Mouse (Mus musculus): ENCODE data around the gene Lnpep. TPM values are rescaled to one million over a fixed set of nuclear protein-coding genes. Genes with fewer than 3 reads are reported as not detected.
"Not testable (repeated sequence)": the region's sequence is repeated elsewhere in the genome, so short reads cannot be mapped to it uniquely, and the experiment has no call there.

Gene Lnpep
- polyA plus RNA-seq (2015; fragmentation: Nextera tagmentation; extraction: Ambion mirVana), result 7.4 and 8.0 TPM in 2 replicates

DNA sequence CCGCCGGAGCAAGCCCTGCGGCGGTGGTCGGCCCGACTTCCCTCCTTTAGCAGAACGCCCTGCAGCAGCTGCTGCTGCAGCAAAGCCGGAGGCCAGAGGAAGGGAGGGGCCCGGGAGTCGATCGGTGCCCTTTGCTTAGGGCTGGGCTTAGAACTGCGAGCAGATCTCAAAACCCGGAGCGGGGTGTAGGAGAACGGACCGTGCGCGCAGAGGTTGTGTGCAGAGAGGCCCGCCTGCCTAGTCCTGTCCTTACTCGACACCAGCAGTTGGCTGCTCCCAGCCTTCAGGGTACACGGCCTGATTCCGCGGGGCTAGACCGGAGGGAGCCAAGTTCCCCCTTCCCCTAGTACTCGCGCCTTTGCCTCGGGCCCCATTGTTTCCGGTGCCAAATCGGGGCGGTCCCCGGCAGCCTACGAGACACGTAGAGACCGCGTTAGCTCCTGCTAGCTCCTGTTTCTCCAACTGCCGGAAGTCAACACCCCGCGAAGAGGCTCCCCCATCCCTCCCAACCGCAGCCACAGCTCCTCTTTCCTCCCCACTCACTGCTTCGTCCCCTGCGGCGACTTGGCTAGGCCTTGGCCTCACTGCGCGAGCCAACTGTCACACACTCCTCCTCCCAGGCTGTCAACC is at the start of gene Lnpep:
Gene Lnpep (minus strand): TSS at position 94 of the 630 bp plus-strand sequence.
- Histone ChIP-seq H3K9ac (peak within 1 kb of the TSS; percentile 100), H3K4me1 (replicated peaks) (peaks cover 22% of the 10 kb centered on the region), H3K9me3 (no peaks in the 10 kb centered on the region), H3K4me2 (peak within 1 kb of the TSS; percentile 79), H3K36me3 (no peaks in the 10 kb centered on the region), H3K27me3 (no peaks in the 10 kb centered on the region), H3K27ac (replicated peaks) (peak within 1 kb of the TSS; percentile 100), H3K4me3 (peak within 1 kb of the TSS; percentile 95)
- under 1% methylated on average over 43 of the region's 44 CpGs for WGBS
- peak; percentile 95 for ATAC-seq (ENCODE audit: low FRiP score, low read depth)

DNA sequence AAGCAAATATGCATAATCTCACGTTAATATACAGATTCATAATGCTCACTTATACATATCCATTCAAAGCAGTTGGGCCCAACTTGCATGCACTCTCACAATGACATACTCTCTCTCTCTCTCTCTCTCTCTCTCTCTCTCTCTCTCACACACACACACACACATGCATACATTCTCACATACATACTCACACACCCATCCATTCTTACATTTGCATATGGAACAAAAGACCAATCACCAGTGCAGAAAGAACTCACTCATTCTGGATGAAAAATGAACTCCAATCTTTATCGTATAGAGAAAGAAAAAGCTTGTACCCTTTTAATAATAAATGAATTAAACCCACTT is 31.0 kb upstream of the Lnpep start:
- WGBS, result 26% methylated on average over 2 of the region's 2 CpGs
- Histone ChIP-seq H3K4me1 (replicated peaks) (no peaks in the 10 kb centered on the region), H3K27ac (replicated peaks) (no peak overlapping the region), H3K9me3 (0 out of 2 replicates have a peak, but pooled peaks cover 5% of the 10 kb centered on the region), H3K36me3 (no peaks in the 10 kb centered on the region), H3K4me3 (no peak overlapping the region), H3K9ac (no peak overlapping the region), H3K4me2 (no peak overlapping the region), H3K27me3 (no peaks in the 10 kb centered on the region)
- ATAC-seq (ENCODE audit: low FRiP score, low read depth), result no peak

DNA sequence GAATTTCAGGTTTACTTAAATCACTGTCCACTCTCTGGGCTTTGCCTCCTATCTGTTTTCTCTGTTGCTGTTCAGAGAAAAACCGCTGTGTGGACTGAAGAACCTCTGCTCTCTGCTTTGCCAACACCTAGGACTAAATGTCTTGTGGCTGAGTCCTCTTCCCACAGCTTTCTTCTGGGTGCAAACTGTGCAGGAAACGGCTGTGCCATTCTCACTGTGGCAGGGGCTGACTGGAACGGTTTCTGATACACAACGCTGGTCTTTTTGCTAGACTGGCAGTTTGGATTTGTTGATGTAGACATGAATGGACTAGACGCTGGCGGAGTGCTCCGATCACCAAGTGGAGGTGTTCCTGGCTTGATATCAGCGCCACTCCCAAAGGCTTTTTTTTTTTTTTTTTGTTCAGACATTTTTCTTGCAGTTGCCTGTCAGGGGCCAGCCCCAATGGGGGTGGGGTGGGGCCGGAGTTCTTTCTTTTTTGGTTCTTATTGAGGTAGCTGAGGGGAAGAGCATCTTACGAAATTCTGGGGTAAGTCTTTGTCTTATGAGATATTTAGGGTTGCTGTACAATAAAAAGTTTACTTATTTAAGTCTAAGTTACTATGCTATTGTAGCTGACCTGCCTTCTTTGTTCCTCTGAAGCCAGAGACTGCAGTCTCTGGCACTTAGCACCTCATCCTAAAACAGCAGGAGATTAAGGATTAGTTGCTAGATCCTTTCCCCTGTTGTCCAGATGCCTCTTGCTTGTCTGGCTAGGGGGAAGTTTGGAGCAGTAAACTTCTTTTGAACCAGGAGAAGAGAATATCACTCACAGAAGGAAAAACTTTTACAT is 30.4 kb upstream of the Lnpep start:
- H3K27ac ChIP-seq (replicated peaks), result no peak overlapping the region
- no peak overlapping the region for H3K4me2 ChIP-seq
- no peaks in the 10 kb centered on the region for H3K27me3 ChIP-seq
- no peaks in the 10 kb centered on the region for H3K4me1 ChIP-seq (replicated peaks)
- no peak overlapping the region for H3K9ac ChIP-seq
- no peak overlapping the region for H3K4me3 ChIP-seq
- H3K36me3 ChIP-seq, result no peaks in the 10 kb centered on the region
- 0 out of 2 replicates have a peak, but pooled peaks cover 2% of the 10 kb centered on the region for H3K9me3 ChIP-seq
- 38% methylated on average over 10 of the region's 10 CpGs for WGBS
- ATAC-seq (ENCODE audit: low FRiP score, low read depth), result no peak

- Histone ChIP-seq H3K4me1 (replicated peaks) (no peaks in the 10 kb centered on the region), H3K4me2 (no peak overlapping the region), H3K36me3 (no peaks in the 10 kb centered on the region), H3K4me3 (no peak overlapping the region), H3K27me3 (no peaks in the 10 kb centered on the region), H3K9ac (no peak overlapping the region), H3K27ac (replicated peaks) (no peak overlapping the region), H3K9me3 (no peaks in the 10 kb centered on the region)
- no peak for ATAC-seq (ENCODE audit: low FRiP score, low read depth)
- 87% methylated on average over 4 of the region's 4 CpGs for WGBS
Observed at GRCm38 (mm10) chr17:17652570-17652969, 27.7 kb upstream of the Lnpep start.

GRCm38 (mm10) chr17:17645738-17646137 is 20.9 kb upstream of the Lnpep start:
- no peak overlapping the region for H3K9ac ChIP-seq
- WGBS, result 3% methylated on average over 3 of the region's 3 CpGs
- no peaks in the 10 kb centered on the region for H3K36me3 ChIP-seq
- no peak overlapping the region for H3K4me3 ChIP-seq
- no peaks in the 10 kb centered on the region for H3K9me3 ChIP-seq
- ATAC-seq (ENCODE audit: low FRiP score, low read depth), result peak; percentile 59; the same call in 1 of the 2 replicates
- H3K27me3 ChIP-seq, result no peaks in the 10 kb centered on the region
- no peak overlapping the region for H3K27ac ChIP-seq (replicated peaks)
- no peaks in the 10 kb centered on the region for H3K4me1 ChIP-seq (replicated peaks)
- H3K4me2 ChIP-seq, result no peak overlapping the region

DNA sequence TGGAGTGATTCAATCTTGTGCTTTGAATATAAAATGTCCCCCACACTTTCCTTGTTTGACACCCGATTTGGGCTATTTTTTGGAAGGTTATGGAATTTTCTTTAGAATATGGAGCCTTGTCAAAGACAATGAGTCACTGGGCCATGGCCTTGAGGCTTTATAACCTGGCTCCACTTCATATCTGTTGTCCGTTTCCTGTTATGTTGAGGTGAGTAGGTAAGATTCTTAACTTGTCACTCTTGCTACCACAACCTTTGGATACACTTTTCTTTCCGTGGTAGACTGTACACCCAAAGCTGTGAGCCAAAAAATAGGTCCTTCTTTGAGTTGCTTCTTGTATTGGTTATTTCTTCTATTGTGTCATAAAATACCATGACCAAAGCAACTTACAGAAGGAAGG is 12.5 kb upstream of the Lnpep start:
- ATAC-seq (ENCODE audit: low FRiP score, low read depth), result no peak
- no peaks in the 10 kb centered on the region for H3K9me3 ChIP-seq
- 79% methylated on average over 3 of the region's 3 CpGs for WGBS

DNA sequence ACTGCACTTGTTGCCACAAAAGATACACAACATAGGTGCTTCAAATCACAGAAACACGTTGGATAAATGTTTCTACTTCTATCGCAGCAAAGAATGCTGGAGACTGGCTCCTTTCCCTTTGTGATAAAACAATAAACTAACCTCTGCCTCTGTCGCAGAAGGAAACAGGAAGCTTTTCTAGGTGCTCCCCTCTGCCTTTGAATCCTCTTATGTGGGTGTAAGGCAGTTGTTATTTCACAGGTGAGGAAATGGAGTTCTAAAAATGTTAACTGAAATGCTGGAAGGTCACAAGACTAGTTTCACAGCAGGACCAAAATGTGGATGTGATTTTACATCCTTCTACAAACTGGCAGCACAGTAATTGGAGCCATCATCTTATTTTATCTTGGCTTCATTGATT is 11.3 kb upstream of the Lnpep start:
- no peaks in the 10 kb centered on the region for H3K36me3 ChIP-seq
- no peak overlapping the region for H3K27ac ChIP-seq (replicated peaks)
- H3K4me1 ChIP-seq (replicated peaks), result no peaks in the 10 kb centered on the region
- H3K4me3 ChIP-seq, result no peak overlapping the region
- no peaks in the 10 kb centered on the region for H3K9me3 ChIP-seq
- ATAC-seq (ENCODE audit: low FRiP score, low read depth), result no peak
- no peak overlapping the region for H3K9ac ChIP-seq
- H3K4me2 ChIP-seq, result no peak overlapping the region
- no peaks in the 10 kb centered on the region for H3K27me3 ChIP-seq
- 36% methylated on average over 3 of the region's 3 CpGs for WGBS

More for the DNA sequence above, 12.5 kb upstream of the Lnpep start:
- no peaks in the 10 kb centered on the region for H3K4me1 ChIP-seq (replicated peaks)
- H3K36me3 ChIP-seq, result no peaks in the 10 kb centered on the region
- H3K9ac ChIP-seq, result no peak overlapping the region
- H3K27me3 ChIP-seq, result no peaks in the 10 kb centered on the region
- no peak overlapping the region for H3K27ac ChIP-seq (replicated peaks)
- no peak overlapping the region for H3K4me3 ChIP-seq
- no peak overlapping the region for H3K4me2 ChIP-seq

DNA sequence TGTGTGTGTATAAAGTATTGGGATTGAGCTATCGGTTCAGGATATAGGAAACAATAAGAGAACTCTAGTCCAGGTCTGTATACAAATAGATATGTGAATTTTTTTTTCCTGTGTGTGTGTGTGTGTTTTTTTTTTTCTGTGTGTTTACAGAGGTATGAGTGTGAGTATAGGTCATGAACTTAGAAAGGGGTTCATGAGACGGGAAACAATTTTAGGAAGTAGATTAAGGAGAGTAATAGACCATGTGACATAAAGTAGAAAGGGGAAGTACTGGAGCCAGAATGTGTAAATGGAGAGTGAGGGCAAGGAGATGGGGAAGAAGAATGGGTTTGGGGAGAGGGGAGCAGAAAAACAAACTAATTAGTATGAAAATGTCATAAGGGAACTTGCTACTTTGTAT is 9.2 kb upstream of the Lnpep start:
- WGBS, result 85% methylated on average over 2 of the region's 2 CpGs
- H3K36me3 ChIP-seq, result no peaks in the 10 kb centered on the region
- H3K9ac ChIP-seq, result no peak overlapping the region
- no peaks in the 10 kb centered on the region for H3K4me1 ChIP-seq (replicated peaks)
- H3K27ac ChIP-seq (replicated peaks), result no peak overlapping the region
- ATAC-seq (ENCODE audit: low FRiP score, low read depth), result no peak
- H3K9me3 ChIP-seq, result no peaks in the 10 kb centered on the region
- no peaks in the 10 kb centered on the region for H3K27me3 ChIP-seq
- no peak overlapping the region for H3K4me2 ChIP-seq
- H3K4me3 ChIP-seq, result no peak overlapping the region

DNA sequence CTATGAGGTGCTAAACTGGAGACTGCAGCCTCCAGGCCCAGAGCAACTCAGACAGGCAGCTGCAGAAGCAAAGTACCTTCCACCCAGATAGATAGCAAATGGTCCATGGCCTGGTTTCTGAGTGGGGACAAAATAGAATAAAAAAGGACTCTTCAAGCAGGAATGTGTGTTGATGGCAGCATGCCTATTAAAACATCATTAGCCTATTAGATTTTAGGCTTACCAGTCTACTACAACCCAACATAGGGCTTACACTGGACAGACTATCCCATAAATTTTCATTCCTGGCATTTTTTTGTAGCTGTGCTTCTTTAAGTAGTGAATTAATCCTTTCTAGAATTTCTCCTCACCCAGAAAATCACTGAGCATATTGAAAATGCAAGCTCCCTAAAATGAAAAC is 7.1 kb upstream of the Lnpep start:
- Histone ChIP-seq H3K27ac (replicated peaks) (no peak overlapping the region), H3K36me3 (no peaks in the 10 kb centered on the region), H3K4me3 (no peak overlapping the region), H3K9ac (no peak overlapping the region), H3K4me2 (no peak overlapping the region), H3K9me3 (no peaks in the 10 kb centered on the region), H3K27me3 (no peaks in the 10 kb centered on the region), H3K4me1 (replicated peaks) (no peaks in the 10 kb centered on the region)
- ATAC-seq (ENCODE audit: low FRiP score, low read depth), result no peak

DNA sequence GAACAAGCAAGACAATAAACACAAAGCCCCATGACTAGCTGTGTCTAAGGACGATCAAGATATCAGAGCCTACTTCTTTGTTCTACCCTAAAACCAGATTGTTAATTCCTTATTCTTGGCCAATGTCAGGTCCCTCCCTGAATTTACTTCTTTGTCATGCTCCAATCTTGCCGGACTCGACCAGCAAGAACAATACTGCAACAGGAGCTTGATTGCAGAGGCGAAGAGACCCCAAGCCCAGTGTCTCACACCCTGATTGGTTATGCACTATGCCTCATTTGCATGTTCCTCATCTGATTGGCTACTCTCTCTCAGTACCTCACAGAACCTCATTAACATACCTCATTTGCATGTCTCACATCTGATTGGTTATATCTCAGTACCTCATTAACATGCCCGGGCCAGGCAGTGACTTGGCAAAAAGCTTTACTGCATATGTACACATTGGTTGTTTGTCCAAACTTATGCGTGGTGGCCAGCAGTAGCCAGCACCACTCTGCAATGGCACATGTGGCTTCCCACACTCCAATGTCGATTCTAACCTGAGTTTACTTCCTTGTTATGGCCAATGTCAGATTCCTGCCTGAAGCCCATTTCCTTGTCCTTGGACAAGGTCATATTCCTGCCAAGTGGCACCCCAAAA is 3.5 kb upstream of the Lnpep start:
- ATAC-seq (ENCODE audit: low FRiP score, low read depth); H3K27me3 ChIP-seq: not testable (repeated sequence)

GRCm38 (mm10) chr17:17627558-17627957 is 2.7 kb upstream of the Lnpep start:
- no peaks in the 10 kb centered on the region for H3K27me3 ChIP-seq
- H3K9ac ChIP-seq, result no peak overlapping the region
- WGBS, result 92% methylated on average over 2 of the region's 2 CpGs
- no peaks in the 10 kb centered on the region for H3K36me3 ChIP-seq
- no peak overlapping the region for H3K27ac ChIP-seq (replicated peaks)
- H3K9me3 ChIP-seq, result no peaks in the 10 kb centered on the region
- no peak overlapping the region for H3K4me2 ChIP-seq
- H3K4me3 ChIP-seq, result no peak overlapping the region
- ATAC-seq (ENCODE audit: low FRiP score, low read depth), result no peak
- peaks cover 11% of the 10 kb centered on the region for H3K4me1 ChIP-seq (replicated peaks)

More for the DNA sequence above, 3.5 kb upstream of the Lnpep start:
- H3K4me1 ChIP-seq (replicated peaks); H3K9me3 ChIP-seq; H3K4me2 ChIP-seq; H3K27ac ChIP-seq (replicated peaks); H3K36me3 ChIP-seq; H3K9ac ChIP-seq; H3K4me3 ChIP-seq: not testable (repeated sequence)
- 88% methylated on average over 7 of the region's 7 CpGs for WGBS

All from hindbrain, embryonic 15.5 days (tissue).